Mouse (Mus musculus): ENCODE results near the gene Ppp1r36. TPM values are rescaled to one million over a fixed set of nuclear protein-coding genes. Genes with fewer than 3 reads are reported as not detected.
A peak's percentile ranks its signal among the peaks of the same experiment; 100 is the strongest.

Ppp1r36 gene
- polyA plus RNA-seq, 1 experiment, result 1.1 TPM

- H3K27ac ChIP-seq (ENCODE audit: insufficient read depth, low read length), result peak overlapping the region; percentile 27
- no peaks in the 10 kb centered on the region for H3K9me3 ChIP-seq (replicated peaks; ENCODE audit: control insufficient read depth, insufficient read depth, low read length, poor library complexity, severe bottlenecking)
- no peaks in the 10 kb centered on the region for H3K27me3 ChIP-seq (ENCODE audit: control insufficient read depth, insufficient read depth, low read length, poor library complexity, severe bottlenecking)
- TF ChIP-seq EP300 (IDR thresholded peaks at IDR 0.05; ENCODE audit: insufficient read depth, low read depth, low read length), result no peak
- TF ChIP-seq CTCF (IDR thresholded peaks at IDR 0.05; ENCODE audit: low read depth, low read length), result peak; percentile 78
- no peak overlapping the region for H3K4me3 ChIP-seq (ENCODE audit: low read depth, low read length)
- no peaks in the 10 kb centered on the region for H3K36me3 ChIP-seq (ENCODE audit: control insufficient read depth, insufficient read depth, low read length, poor library complexity, severe bottlenecking)
- no peak overlapping the region for H3K9ac ChIP-seq (ENCODE audit: low read depth, poor library complexity, severe bottlenecking)
- peaks cover 2% of the 10 kb centered on the region for H3K4me1 ChIP-seq (ENCODE audit: control insufficient read depth, insufficient read depth, low read length)
Observed at GRCm38 (mm10) chr12:76376649-76377048, 40.7 kb upstream of the Ppp1r36 start.

- no peaks in the 10 kb centered on the region for H3K36me3 ChIP-seq (ENCODE audit: control insufficient read depth, insufficient read depth, low read length, poor library complexity, severe bottlenecking)
- no peak overlapping the region; the same call in 1 of the 2 replicates for H3K9ac ChIP-seq (ENCODE audit: low read depth, poor library complexity, severe bottlenecking)
- no peaks in the 10 kb centered on the region for H3K27me3 ChIP-seq (ENCODE audit: control insufficient read depth, insufficient read depth, low read length, poor library complexity, severe bottlenecking)
- no peak overlapping the region for H3K4me3 ChIP-seq (ENCODE audit: low read depth, low read length)
- TF ChIP-seq EP300 (IDR thresholded peaks at IDR 0.05; ENCODE audit: insufficient read depth, low read depth, low read length) (peak; percentile 58; the same call in 1 of the 2 replicates), POLR2A (IDR thresholded peaks at IDR 0.05; ENCODE audit: insufficient read depth, low read length) (no peak), CTCF (IDR thresholded peaks at IDR 0.05; ENCODE audit: low read depth, low read length) (no peak)
- peak overlapping the region; percentile 27 for H3K27ac ChIP-seq (ENCODE audit: insufficient read depth, low read length)
- peaks cover 2% of the 10 kb centered on the region for H3K4me1 ChIP-seq (ENCODE audit: control insufficient read depth, insufficient read depth, low read length)
- no peaks in the 10 kb centered on the region for H3K9me3 ChIP-seq (replicated peaks; ENCODE audit: control insufficient read depth, insufficient read depth, low read length, poor library complexity, severe bottlenecking)
Observed at GRCm38 (mm10) chr12:76377059-76377458, 40.3 kb upstream of the Ppp1r36 start.

- peak overlapping the region; percentile 64 for H3K9ac ChIP-seq (ENCODE audit: low read depth, poor library complexity, severe bottlenecking)
- TF ChIP-seq EP300 (IDR thresholded peaks at IDR 0.05; ENCODE audit: insufficient read depth, low read depth, low read length) (no peak), POLR2A (IDR thresholded peaks at IDR 0.05; ENCODE audit: insufficient read depth, low read length) (no peak), CTCF (IDR thresholded peaks at IDR 0.05; ENCODE audit: low read depth, low read length) (no peak)
- H3K4me1 ChIP-seq (ENCODE audit: control insufficient read depth, insufficient read depth, low read length), result peaks cover 2% of the 10 kb centered on the region
- H3K36me3 ChIP-seq (ENCODE audit: control insufficient read depth, insufficient read depth, low read length, poor library complexity, severe bottlenecking), result no peaks in the 10 kb centered on the region
- H3K4me3 ChIP-seq (ENCODE audit: low read depth, low read length), result peak overlapping the region; percentile 47
- H3K27ac ChIP-seq (ENCODE audit: insufficient read depth, low read length), result peak overlapping the region; percentile 27
- no peaks in the 10 kb centered on the region for H3K27me3 ChIP-seq (ENCODE audit: control insufficient read depth, insufficient read depth, low read length, poor library complexity, severe bottlenecking)
- no peaks in the 10 kb centered on the region for H3K9me3 ChIP-seq (replicated peaks; ENCODE audit: control insufficient read depth, insufficient read depth, low read length, poor library complexity, severe bottlenecking)
Observed at GRCm38 (mm10) chr12:76377726-76378125, 39.6 kb upstream of the Ppp1r36 start.

GRCm38 (mm10) chr12:76378556-76378955, 38.8 kb upstream of the Ppp1r36 start:
- H3K4me1 ChIP-seq (ENCODE audit: control insufficient read depth, insufficient read depth, low read length), result peaks cover 2% of the 10 kb centered on the region
- no peaks in the 10 kb centered on the region for H3K27me3 ChIP-seq (ENCODE audit: control insufficient read depth, insufficient read depth, low read length, poor library complexity, severe bottlenecking)
- H3K9ac ChIP-seq (ENCODE audit: low read depth, poor library complexity, severe bottlenecking), result no peak overlapping the region
- H3K36me3 ChIP-seq (ENCODE audit: control insufficient read depth, insufficient read depth, low read length, poor library complexity, severe bottlenecking), result no peaks in the 10 kb centered on the region
- no peaks in the 10 kb centered on the region for H3K9me3 ChIP-seq (replicated peaks; ENCODE audit: control insufficient read depth, insufficient read depth, low read length, poor library complexity, severe bottlenecking)
- peak overlapping the region; percentile 84 for H3K27ac ChIP-seq (ENCODE audit: insufficient read depth, low read length)
- no peak for TF ChIP-seq POLR2A (IDR thresholded peaks at IDR 0.05; ENCODE audit: insufficient read depth, low read length)
- TF ChIP-seq EP300 (IDR thresholded peaks at IDR 0.05; ENCODE audit: insufficient read depth, low read depth, low read length), result no peak
- no peak for TF ChIP-seq CTCF (IDR thresholded peaks at IDR 0.05; ENCODE audit: low read depth, low read length)
- H3K4me3 ChIP-seq (ENCODE audit: low read depth, low read length), result no peak overlapping the region

- TF ChIP-seq CTCF (IDR thresholded peaks at IDR 0.05; ENCODE audit: low read depth, low read length) (no peak), EP300 (IDR thresholded peaks at IDR 0.05; ENCODE audit: insufficient read depth, low read depth, low read length) (peak; percentile 79; the same call in 1 of the 2 replicates)
- Histone ChIP-seq H3K27ac (ENCODE audit: insufficient read depth, low read length) (no peak overlapping the region), H3K4me1 (ENCODE audit: control insufficient read depth, insufficient read depth, low read length) (peaks cover 2% of the 10 kb centered on the region), H3K9me3 (replicated peaks; ENCODE audit: control insufficient read depth, insufficient read depth, low read length, poor library complexity, severe bottlenecking) (no peaks in the 10 kb centered on the region), H3K36me3 (ENCODE audit: control insufficient read depth, insufficient read depth, low read length, poor library complexity, severe bottlenecking) (no peaks in the 10 kb centered on the region), H3K4me3 (ENCODE audit: low read depth, low read length) (no peak overlapping the region), H3K9ac (ENCODE audit: low read depth, poor library complexity, severe bottlenecking) (no peak overlapping the region), H3K27me3 (ENCODE audit: control insufficient read depth, insufficient read depth, low read length, poor library complexity, severe bottlenecking) (no peaks in the 10 kb centered on the region)
Observed at GRCm38 (mm10) chr12:76380151-76380550, 37.2 kb upstream of the Ppp1r36 start.

- Histone ChIP-seq H3K9me3 (replicated peaks; ENCODE audit: control insufficient read depth, insufficient read depth, low read length, poor library complexity, severe bottlenecking) (no peaks in the 10 kb centered on the region), H3K4me3 (ENCODE audit: low read depth, low read length) (no peak overlapping the region), H3K4me1 (ENCODE audit: control insufficient read depth, insufficient read depth, low read length) (no peaks in the 10 kb centered on the region), H3K36me3 (ENCODE audit: control insufficient read depth, insufficient read depth, low read length, poor library complexity, severe bottlenecking) (peaks cover 17% of the 10 kb centered on the region), H3K27ac (ENCODE audit: insufficient read depth, low read length) (no peak overlapping the region), H3K9ac (ENCODE audit: low read depth, poor library complexity, severe bottlenecking) (no peak overlapping the region), H3K27me3 (ENCODE audit: control insufficient read depth, insufficient read depth, low read length, poor library complexity, severe bottlenecking) (no peaks in the 10 kb centered on the region)
- no peak for TF ChIP-seq EP300 (IDR thresholded peaks at IDR 0.05; ENCODE audit: insufficient read depth, low read depth, low read length)
- TF ChIP-seq CTCF (IDR thresholded peaks at IDR 0.05; ENCODE audit: low read depth, low read length), result no peak
- no peak for TF ChIP-seq POLR2A (IDR thresholded peaks at IDR 0.05; ENCODE audit: insufficient read depth, low read length)
Observed at GRCm38 (mm10) chr12:76385342-76385741, 32.0 kb upstream of the Ppp1r36 start.
